Mouse (Mus musculus): ENCODE data around the gene Luzp2.
"Not testable (repeated sequence)": the region's sequence is repeated elsewhere in the genome, so short reads cannot be mapped to it uniquely, and the experiment has no call there.

Luzp2 gene

DNA sequence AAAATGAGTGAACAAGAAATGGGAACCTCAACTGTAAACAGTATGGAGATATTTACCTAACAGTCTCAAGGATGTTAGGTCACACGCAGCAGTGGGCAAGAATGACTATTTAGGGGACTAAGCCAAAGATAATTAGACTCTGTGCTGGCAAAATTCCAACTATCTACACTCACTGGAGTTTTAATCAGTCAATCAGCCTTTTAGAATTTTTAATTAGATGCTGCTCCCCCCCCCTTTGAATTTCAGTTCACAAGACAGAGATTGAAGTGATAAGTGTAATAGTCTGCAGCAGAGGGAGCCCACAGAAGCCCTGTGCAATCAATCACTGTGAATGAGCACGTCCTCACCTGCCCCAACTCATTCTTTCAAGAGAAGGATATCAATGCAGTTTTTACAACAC is 165.1 kb downstream of the Luzp2 start:
- DNase-seq (ENCODE audit: extremely low read depth, insufficient read length, low spot score), result no peak

DNA sequence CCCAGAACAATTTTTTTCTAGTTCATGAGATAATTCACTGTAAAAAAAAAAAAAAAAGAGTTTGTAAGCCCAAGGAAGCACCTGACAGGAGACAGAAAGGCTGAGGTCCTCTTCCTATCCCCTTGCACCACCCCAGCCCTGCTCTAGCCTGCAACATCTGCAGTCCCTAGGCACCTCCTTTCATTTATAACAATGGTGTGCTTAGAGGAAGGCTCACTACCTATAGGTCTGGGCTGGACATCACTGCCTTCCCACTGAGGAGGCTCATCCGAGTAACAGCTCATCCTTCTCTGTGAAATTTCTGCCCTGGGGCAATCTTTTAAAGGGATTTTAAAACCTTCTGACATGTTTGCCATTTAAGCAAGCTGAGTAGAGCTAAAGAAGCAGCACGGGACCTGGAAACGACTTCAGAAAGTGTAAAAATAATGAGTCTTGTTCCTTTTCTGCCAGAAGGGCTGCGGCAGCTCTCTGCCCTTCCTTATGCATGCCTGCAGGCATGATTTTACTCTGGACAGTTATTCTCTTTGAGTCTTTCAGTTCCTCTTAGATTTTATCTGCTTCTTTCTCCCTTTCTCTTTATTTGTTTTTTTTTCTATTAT is 174.0 kb downstream of the Luzp2 start:
- no peak for DNase-seq (ENCODE audit: extremely low read depth, insufficient read length, low spot score)

DNA sequence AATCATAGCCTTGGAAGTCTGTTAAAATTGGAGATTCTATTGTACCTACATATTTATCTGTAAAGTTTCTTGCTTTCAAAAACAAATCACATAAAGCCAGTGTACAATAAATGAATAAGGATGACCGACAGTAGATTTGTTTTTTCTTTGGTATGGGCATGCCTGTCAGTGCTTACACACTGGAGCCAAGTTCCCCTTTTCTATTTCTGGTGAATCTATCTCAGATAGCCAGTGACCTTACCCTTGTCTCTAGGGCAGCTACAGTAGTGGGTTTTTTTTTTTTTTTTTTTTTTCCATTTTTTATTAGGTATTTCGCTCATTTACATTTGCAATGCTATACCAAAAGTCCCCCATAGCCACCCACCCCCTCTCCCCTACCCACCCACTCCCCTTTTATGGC is 298.6 kb downstream of the Luzp2 start:
- not testable (repeated sequence) for DNase-seq (ENCODE audit: extremely low read depth, insufficient read length, low spot score)

DNA sequence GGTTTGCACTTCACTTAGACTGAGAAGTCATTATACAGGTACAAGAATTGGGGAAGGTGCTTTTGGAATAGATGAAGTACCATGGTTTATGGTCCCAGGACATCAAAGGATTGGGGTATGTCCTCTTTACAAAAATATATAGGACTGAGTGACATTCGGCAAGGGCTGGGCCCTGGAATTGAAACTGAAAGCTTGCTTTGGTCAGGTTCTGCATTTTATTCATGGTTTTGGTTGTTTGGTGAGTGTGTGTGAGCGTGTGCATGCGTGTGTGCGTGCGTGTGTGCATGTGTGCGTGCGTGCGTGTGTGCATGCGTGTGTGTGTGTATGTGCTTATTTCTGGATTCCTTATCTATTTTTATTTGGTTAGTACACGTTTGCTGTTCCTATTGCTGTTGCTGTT is 353.6 kb downstream of the Luzp2 start:
- no peak for DNase-seq (ENCODE audit: extremely low read depth, insufficient read length, low spot score)

DNA sequence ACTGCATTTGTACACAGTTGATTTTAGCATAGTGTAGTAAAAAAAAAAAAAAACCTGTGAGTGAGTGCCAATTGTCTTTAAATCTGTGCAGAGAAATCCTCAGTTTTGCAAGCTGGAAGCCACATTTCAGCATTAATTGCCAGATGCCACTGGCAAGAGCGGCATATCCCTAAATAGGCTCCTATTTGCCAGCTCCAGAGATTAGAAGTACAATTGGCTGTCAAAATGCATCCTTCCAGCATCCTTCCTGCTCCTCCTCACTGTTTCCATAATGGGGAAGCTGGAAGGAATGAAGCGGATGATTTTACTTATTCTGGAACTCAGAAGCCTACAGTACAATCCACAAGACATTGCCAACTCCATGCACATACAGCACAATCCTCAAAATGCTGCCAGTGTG is 354.2 kb downstream of the Luzp2 start:
- no peak for DNase-seq (ENCODE audit: extremely low read depth, insufficient read length, low spot score)

DNA sequence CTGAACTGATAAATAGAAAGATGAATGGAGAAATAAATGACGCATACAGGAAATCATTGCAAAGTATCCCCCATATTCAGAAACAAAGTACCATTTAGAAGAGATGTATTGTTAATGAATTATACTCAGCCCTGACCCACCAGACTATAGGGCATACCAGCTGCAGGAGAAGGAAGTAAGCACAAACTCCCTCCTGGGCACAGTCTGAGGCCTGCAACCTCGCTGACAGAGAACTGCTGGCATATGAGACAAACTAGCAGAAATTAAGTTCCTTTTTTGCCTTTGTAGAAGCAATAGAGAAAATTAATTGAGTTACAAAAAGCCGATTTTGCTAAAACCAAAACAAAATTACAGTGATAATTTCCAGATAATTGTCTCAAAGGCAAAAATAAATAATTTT is 355.4 kb downstream of the Luzp2 start:
- no peak for DNase-seq (ENCODE audit: extremely low read depth, insufficient read length, low spot score)

DNA sequence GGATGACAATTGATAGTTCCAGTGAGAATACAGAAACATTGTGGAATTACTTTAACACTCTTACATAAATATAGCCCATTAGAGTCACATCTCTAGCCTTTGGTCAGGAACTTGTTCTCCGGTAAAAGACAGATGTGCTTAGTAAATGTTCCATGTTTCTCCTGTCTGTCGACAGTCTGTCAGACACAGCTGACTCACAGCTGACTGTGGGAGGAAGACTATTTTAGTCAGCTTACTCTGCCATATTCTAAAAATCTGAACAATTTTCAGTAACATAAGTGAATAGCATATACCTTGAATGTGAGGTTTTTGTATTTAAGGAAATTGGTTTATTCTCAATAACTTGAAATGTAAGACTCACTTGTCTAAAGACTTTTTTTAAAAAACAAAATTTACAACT is 363.5 kb downstream of the Luzp2 start:
- no peak for DNase-seq (ENCODE audit: extremely low read depth, insufficient read length, low spot score)

DNA sequence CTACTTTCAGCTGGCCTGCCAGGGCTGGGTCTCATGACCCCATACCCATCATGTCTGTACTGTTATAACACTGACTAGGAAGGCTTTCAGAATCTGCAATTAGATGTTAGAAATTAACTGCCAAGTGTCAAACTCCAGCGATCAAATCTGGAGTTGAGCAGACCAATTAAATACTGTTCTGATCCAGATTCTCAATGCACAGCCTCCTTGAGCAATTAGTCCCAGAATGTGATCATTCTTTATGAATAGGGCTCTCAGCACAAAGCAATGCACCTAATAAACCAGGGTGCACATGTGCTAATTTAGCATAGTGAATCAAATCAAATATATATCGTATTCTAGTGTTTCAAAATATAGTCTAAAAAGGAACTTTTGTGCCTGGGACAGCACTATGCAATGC is 387.7 kb downstream of the Luzp2 start:
- no peak for DNase-seq (ENCODE audit: extremely low read depth, insufficient read length, low spot score)

DNA sequence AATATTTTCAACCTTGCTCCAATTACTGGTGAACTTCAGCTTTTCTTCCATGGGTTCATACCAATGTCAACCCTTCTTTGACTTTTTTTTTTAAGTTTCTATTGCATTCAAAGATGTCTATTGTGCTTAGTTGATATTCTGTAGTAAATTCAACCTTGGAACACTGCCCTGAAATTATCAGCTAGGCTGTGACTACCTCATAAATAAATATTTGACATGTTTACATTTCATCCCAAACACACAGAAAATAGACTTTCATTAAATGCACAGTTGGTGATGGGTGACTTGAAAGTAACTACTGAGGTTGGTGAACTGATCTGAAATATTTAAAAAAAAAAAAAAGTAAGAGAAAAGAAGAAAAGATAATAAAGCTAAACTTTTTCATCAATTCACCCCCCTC is 394.1 kb downstream of the Luzp2 start:
- no peak for DNase-seq (ENCODE audit: extremely low read depth, insufficient read length, low spot score)

Measured in 3134 (cell line).